Mouse (Mus musculus): Measurements from ENCODE around the gene Lrrc38.

DNA sequence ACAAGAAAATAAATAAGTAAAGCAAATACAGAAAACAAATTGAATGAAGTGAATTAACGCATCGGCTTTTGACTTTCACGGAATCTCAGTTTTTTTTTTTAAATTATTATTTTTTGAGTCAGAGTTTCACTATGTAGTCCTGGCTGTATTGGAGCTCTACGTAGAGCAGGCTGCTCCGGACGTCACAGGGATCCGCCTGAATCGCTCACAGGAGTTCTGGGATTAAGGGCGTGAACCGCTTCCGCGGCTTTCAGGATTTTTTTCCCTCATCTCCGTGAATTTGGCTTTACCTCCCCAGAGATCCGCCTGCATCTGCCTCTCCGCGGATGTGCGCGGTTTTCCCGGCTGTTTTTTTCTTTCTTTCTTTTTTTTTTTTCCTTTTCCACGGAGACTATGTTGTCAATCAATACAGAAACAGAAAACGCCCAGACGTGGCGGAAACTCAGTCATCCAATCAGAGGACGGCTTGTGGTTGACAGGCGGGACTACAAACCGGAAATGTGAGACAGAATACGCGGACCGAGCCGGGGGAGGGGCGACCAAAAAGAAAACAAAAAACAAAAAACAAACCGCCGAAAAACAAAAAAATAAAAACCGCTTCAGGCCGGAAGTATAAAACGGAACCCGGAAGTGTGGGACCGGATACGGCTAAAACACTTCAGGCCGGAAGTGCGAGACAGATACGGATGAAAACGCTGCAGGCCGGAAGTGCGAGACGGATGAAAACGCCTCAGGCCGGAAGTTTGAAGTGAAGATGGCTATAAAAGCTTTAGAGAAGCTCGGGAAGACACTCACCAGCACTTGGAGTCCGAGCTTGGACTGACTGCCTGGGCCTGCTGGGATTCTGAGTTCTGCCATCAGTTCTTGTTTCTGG lies 62.9 kb downstream of the Lrrc38 start, which contains the start of gene Pramef8:
- TF ChIP-seq POLR2A (IDR thresholded peaks at IDR 0.05; ENCODE audit: low read depth, low read length) (no peak; the same call in 1 of the 2 replicates), CTCF (IDR thresholded peaks at IDR 0.05; ENCODE audit: extremely low read depth, insufficient read length, insufficient replicate concordance, low read depth, low read length) (0 out of 2 replicates have a peak, but pooled peaks have one; percentile 4)
